Mouse (Mus musculus): ENCODE results near the gene Wdfy2. TPM values are rescaled to one million over a fixed set of nuclear protein-coding genes. Genes with fewer than 3 reads are reported as not detected.
"Not testable (repeated sequence)": the region's sequence is repeated elsewhere in the genome, so short reads cannot be mapped to it uniquely, and the experiment has no call there.

The Wdfy2 gene
- polyA plus RNA-seq, 1 experiment from 2014 or later: 4.0 TPM

GRCm38 (mm10) chr14:62884639-62885038 lies 47.2 kb downstream of the Wdfy2 start:
- Histone ChIP-seq H3K27me3 (replicated peaks) (no peaks in the 10 kb centered on the region), H3K4me2 (replicated peaks) (no peak overlapping the region), H3K9ac (no peak overlapping the region), H3K4me1 (replicated peaks) (0 out of 2 replicates have a peak, but pooled peaks cover 8% of the 10 kb centered on the region), H3K36me3 (no peaks in the 10 kb centered on the region), H3K9me3 (no peaks in the 10 kb centered on the region), H3K27ac (no peak overlapping the region), H3K4me3 (replicated peaks) (no peak overlapping the region)
- 82% methylated on average over 1 of the region's 1 CpGs for WGBS
- ATAC-seq: no peak

DNA sequence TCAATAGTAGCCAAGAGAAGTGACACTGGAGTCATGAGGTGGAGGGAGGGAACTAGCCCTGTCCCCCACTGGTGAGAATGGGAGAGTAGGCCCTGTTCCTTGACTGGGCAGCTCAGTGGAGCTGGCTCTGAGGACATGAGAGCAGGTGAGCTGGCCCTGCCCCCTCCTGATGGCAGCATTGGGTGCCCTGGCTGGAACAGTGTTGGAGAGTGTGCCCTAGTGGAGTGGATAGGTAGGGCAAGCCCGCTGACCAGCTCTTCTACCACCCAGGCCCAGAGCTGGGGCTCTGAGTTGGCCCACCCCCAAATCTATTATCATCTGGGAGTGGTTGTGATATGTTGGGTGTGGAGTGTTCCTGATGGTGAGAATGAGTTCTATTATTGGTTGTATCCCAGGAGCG lies 47.7 kb downstream of the Wdfy2 start:
- no peaks in the 10 kb centered on the region for H3K36me3 ChIP-seq
- no peak overlapping the region for H3K4me2 ChIP-seq (replicated peaks)
- no peaks in the 10 kb centered on the region for H3K9me3 ChIP-seq
- H3K4me1 ChIP-seq (replicated peaks): 0 out of 2 replicates have a peak, but pooled peaks cover 3% of the 10 kb centered on the region
- no peak overlapping the region for H3K27ac ChIP-seq
- H3K27me3 ChIP-seq (replicated peaks): no peaks in the 10 kb centered on the region
- WGBS: 99% methylated on average over 2 of the region's 2 CpGs
- no peak overlapping the region for H3K9ac ChIP-seq
- H3K4me3 ChIP-seq (replicated peaks): no peak overlapping the region
- no peak for ATAC-seq

DNA sequence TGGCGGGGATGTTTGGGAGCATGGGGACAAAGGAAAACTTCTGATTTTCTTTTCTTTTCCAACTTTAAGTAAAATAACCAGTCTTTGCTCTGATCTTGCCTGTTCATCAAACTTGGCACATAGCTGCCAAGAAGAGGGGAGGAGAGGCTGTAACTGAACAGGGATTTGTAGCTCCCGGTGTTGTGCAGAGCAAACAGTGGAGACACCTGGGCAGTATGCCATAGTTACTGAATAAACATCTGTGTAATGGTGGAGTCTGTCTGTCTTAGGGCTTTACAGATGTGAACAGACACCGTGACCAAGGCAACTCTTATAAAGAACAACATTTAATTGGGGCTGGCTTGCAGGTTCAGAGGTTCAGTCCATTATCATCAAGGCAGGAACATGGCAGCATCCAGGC lies 53.9 kb downstream of the Wdfy2 start:
- Histone ChIP-seq H3K4me2 (replicated peaks) (no peak overlapping the region), H3K9ac (no peak overlapping the region), H3K4me3 (replicated peaks) (no peak overlapping the region), H3K4me1 (replicated peaks) (no peaks in the 10 kb centered on the region), H3K27ac (no peak overlapping the region), H3K9me3 (no peaks in the 10 kb centered on the region), H3K36me3 (no peaks in the 10 kb centered on the region), H3K27me3 (replicated peaks) (no peaks in the 10 kb centered on the region)
- no peak for ATAC-seq
- 79% methylated on average over 3 of the region's 3 CpGs for WGBS

GRCm38 (mm10) chr14:62892771-62893641 lies 55.5 kb downstream of the Wdfy2 start:
- Histone ChIP-seq H3K4me1 (replicated peaks) (no peaks in the 10 kb centered on the region), H3K27me3 (replicated peaks) (no peaks in the 10 kb centered on the region), H3K9ac (no peak overlapping the region), H3K36me3 (no peaks in the 10 kb centered on the region), H3K4me2 (replicated peaks) (no peak overlapping the region), H3K9me3 (no peaks in the 10 kb centered on the region), H3K27ac (no peak overlapping the region), H3K4me3 (replicated peaks) (no peak overlapping the region)
- ATAC-seq: no peak
- 62% methylated on average over 8 of the region's 8 CpGs for WGBS

DNA sequence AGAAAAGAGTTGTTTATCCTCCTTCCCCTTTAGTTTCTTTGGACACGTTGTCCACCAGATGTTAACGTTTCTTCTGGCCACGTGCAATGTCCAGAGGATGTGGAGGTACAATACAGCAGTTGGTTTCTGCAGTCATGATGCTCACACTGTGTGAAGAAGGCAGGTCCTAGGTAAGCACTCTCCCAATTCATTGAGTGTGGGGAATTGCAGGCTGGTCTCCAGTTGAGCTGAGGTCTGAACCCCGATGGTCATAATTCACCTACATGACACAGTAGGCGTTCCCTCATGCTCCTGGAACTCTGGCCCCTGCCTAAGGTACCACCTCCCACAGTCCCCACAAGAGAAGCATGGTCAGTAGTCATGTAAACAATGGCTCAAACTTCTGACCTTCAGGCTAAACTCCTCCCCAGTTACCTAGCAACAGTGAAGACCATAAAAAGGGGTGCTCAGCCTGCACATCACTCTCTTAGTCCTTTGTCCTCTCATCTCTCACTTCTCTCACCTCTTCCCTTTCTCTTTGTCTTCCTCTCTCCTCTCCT lies 56.2 kb downstream of the Wdfy2 start:
- WGBS: 33% methylated on average over 5 of the region's 5 CpGs
- H3K27ac ChIP-seq; H3K4me2 ChIP-seq (replicated peaks); H3K27me3 ChIP-seq (replicated peaks); H3K36me3 ChIP-seq; H3K4me1 ChIP-seq (replicated peaks); H3K9me3 ChIP-seq; H3K4me3 ChIP-seq (replicated peaks); H3K9ac ChIP-seq; ATAC-seq: not testable (repeated sequence)

- no peaks in the 10 kb centered on the region for H3K36me3 ChIP-seq
- no peaks in the 10 kb centered on the region for H3K9me3 ChIP-seq
- H3K4me3 ChIP-seq (replicated peaks): no peak overlapping the region
- no peak overlapping the region for H3K9ac ChIP-seq
- H3K4me1 ChIP-seq (replicated peaks): no peaks in the 10 kb centered on the region
- H3K27ac ChIP-seq: no peak overlapping the region
- H3K4me2 ChIP-seq (replicated peaks): no peak overlapping the region
- WGBS: 92% methylated on average over 8 of the region's 8 CpGs
- H3K27me3 ChIP-seq (replicated peaks): no peaks in the 10 kb centered on the region
- ATAC-seq: no peak
Observed at GRCm38 (mm10) chr14:62894924-62895840, 57.7 kb downstream of the Wdfy2 start.

DNA sequence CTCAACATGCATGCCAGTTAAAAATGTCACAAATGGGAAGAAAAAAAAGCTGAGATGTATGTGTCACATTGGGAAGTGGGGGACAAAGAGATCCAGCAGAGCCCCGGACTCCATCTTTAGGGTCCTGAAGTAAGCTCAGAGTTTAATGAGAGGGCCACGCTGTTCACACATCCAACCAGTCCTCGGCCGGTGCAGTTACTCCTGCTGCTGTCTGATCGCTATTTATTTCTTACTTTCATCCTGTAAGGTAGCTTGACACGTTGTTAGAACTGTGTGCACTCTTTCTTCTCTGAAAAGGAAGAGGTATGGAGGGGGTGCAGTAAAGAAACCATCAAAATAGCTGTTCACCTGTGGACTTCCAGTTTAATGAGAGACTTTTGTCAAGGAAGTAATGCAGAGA lies 60.6 kb downstream of the Wdfy2 start:
- no peak overlapping the region for H3K4me3 ChIP-seq (replicated peaks)
- 73% methylated on average over 6 of the region's 6 CpGs for WGBS
- no peak overlapping the region for H3K27ac ChIP-seq
- H3K9me3 ChIP-seq: no peaks in the 10 kb centered on the region
- H3K27me3 ChIP-seq (replicated peaks): no peaks in the 10 kb centered on the region
- no peak overlapping the region for H3K9ac ChIP-seq
- no peak for ATAC-seq
- no peaks in the 10 kb centered on the region for H3K36me3 ChIP-seq
- no peaks in the 10 kb centered on the region for H3K4me1 ChIP-seq (replicated peaks)
- no peak overlapping the region for H3K4me2 ChIP-seq (replicated peaks)

GRCm38 (mm10) chr14:62907888-62908287 lies 70.4 kb downstream of the Wdfy2 start:
- 92% methylated on average over 2 of the region's 2 CpGs for WGBS

GRCm38 (mm10) chr14:62908550-62908949 lies 71.1 kb downstream of the Wdfy2 start:
- H3K27me3 ChIP-seq (replicated peaks): no peaks in the 10 kb centered on the region
- WGBS: 78% methylated on average over 5 of the region's 5 CpGs
- H3K4me1 ChIP-seq (replicated peaks): no peaks in the 10 kb centered on the region
- no peak overlapping the region for H3K4me3 ChIP-seq (replicated peaks)
- no peak for ATAC-seq
- no peak overlapping the region for H3K9ac ChIP-seq
- H3K27ac ChIP-seq: no peak overlapping the region
- no peaks in the 10 kb centered on the region for H3K9me3 ChIP-seq
- H3K4me2 ChIP-seq (replicated peaks): no peak overlapping the region
- no peaks in the 10 kb centered on the region for H3K36me3 ChIP-seq

More at GRCm38 (mm10) chr14:62907888-62908287, 70.4 kb downstream of the Wdfy2 start:
- H3K9ac ChIP-seq: no peak overlapping the region
- H3K27ac ChIP-seq: no peak overlapping the region
- H3K27me3 ChIP-seq (replicated peaks): no peaks in the 10 kb centered on the region
- no peaks in the 10 kb centered on the region for H3K9me3 ChIP-seq
- H3K4me1 ChIP-seq (replicated peaks): no peaks in the 10 kb centered on the region
- H3K36me3 ChIP-seq: no peaks in the 10 kb centered on the region
- H3K4me3 ChIP-seq (replicated peaks): no peak overlapping the region
- ATAC-seq: no peak
- no peak overlapping the region for H3K4me2 ChIP-seq (replicated peaks)

DNA sequence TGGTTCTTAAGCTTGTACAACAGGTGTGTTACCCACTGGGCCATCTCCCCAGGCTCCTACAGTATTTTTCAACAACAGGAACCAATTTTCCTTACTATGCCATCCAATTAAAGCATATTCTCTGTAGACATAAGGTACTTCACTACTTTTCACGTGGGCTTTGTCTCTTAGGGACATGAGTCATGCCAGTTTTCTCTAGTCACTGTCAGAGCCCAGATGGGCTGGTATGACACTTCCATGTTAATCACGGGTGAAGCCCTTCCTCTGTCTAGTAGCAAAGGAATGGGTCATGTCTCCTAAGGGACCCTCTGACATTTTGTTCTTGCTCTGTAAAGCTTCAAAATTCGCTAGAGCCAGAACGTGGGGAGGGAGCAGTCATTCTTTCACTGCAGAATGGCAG lies 73.4 kb downstream of the Wdfy2 start:
- H3K9ac ChIP-seq: no peak overlapping the region
- H3K27me3 ChIP-seq (replicated peaks): no peaks in the 10 kb centered on the region
- H3K4me1 ChIP-seq (replicated peaks): no peaks in the 10 kb centered on the region
- H3K9me3 ChIP-seq: no peaks in the 10 kb centered on the region
- no peak overlapping the region for H3K4me3 ChIP-seq (replicated peaks)
- no peak overlapping the region for H3K4me2 ChIP-seq (replicated peaks)
- WGBS: 81% methylated on average over 4 of the region's 4 CpGs
- no peak for ATAC-seq
- H3K36me3 ChIP-seq: no peaks in the 10 kb centered on the region
- H3K27ac ChIP-seq: no peak overlapping the region

- no peaks in the 10 kb centered on the region for H3K36me3 ChIP-seq
- 76% methylated on average over 6 of the region's 6 CpGs for WGBS
- H3K4me1 ChIP-seq (replicated peaks): no peaks in the 10 kb centered on the region
- ATAC-seq: no peak
- H3K27ac ChIP-seq: no peak overlapping the region
- H3K4me3 ChIP-seq (replicated peaks): no peak overlapping the region
- no peaks in the 10 kb centered on the region for H3K27me3 ChIP-seq (replicated peaks)
- H3K9me3 ChIP-seq: no peaks in the 10 kb centered on the region
- no peak overlapping the region for H3K9ac ChIP-seq
- H3K4me2 ChIP-seq (replicated peaks): no peak overlapping the region
Observed at GRCm38 (mm10) chr14:62915146-62915685, 77.7 kb downstream of the Wdfy2 start.

- Histone ChIP-seq H3K27ac (no peak overlapping the region), H3K9ac (no peak overlapping the region), H3K36me3 (no peaks in the 10 kb centered on the region), H3K27me3 (replicated peaks) (no peaks in the 10 kb centered on the region), H3K4me2 (replicated peaks) (no peak overlapping the region), H3K4me3 (replicated peaks) (no peak overlapping the region), H3K4me1 (replicated peaks) (no peaks in the 10 kb centered on the region), H3K9me3 (no peaks in the 10 kb centered on the region)
- no peak for ATAC-seq
- 82% methylated on average over 10 of the region's 10 CpGs for WGBS
Observed at GRCm38 (mm10) chr14:62916488-62917034, 79.1 kb downstream of the Wdfy2 start.
